Mouse (Mus musculus) G1E (cell line): ENCODE data around the gene En2. TPM values are rescaled to one million over a fixed set of nuclear protein-coding genes. Genes with fewer than 3 reads are reported as not detected.

Experiments used
- ATAC-seq: 2 replicates; pipeline ENCODE4 v1.8.0; 2016; ENCODE audit warnings: mild to moderate bottlenecking; ENCODE audit not compliant: insufficient number of reproducible peaks, poor library complexity, low FRiP score, severe bottlenecking; ENCODE audit errors: extremely low read depth
- DNase-seq: peaks from one replicate; pipeline ENCODE4 v3.0.0; 2012; ENCODE audit warnings: low spot score
- H3K27me3 ChIP-seq: 2 replicates; pipeline ENCODE4 v1.6.1; 2012; ENCODE audit warnings: mild to moderate bottlenecking, low read length, inconsistent platforms; ENCODE audit not compliant: insufficient read depth
- H3K36me3 ChIP-seq: replicated peaks from 2 replicates; pipeline ENCODE3; 2012; ENCODE audit warnings: mild to moderate bottlenecking, inconsistent platforms
- H3K4me1 ChIP-seq: 2 replicates; pipeline ENCODE4 v1.6.1; 2012; ENCODE audit warnings: low read depth, low read length, inconsistent platforms, mixed read lengths; ENCODE audit not compliant: insufficient read depth
- H3K4me3 ChIP-seq: 2 replicates; pipeline ENCODE4 v1.5.1; 2012; ENCODE audit warnings: low read depth, mild to moderate bottlenecking, inconsistent platforms, low read length, moderate library complexity, mixed read lengths
- H3K9me3 ChIP-seq: replicated peaks from 2 replicates; pipeline ENCODE4 v1.6.1; 2012; ENCODE audit warnings: inconsistent platforms
- CTCF ChIP-seq: IDR thresholded peaks from 2 replicates; pipeline ENCODE4 v1.5.1; 2012; ENCODE audit warnings: low read depth, low read length, inconsistent platforms, mixed read lengths
- GATA1 ChIP-seq: IDR thresholded peaks from 2 replicates; pipeline ENCODE4 v1.6.1; 2012; ENCODE audit warnings: borderline replicate concordance, low read length, inconsistent platforms, mixed read lengths
- GATA2 ChIP-seq: IDR thresholded peaks from 2 replicates; pipeline ENCODE4 v1.6.1; 2012; ENCODE audit warnings: low read depth, low read length, inconsistent platforms, borderline replicate concordance
- POLR2AphosphoS5 ChIP-seq: IDR thresholded peaks from 2 replicates; pipeline ENCODE4 v1.6.1; 2012; ENCODE audit warnings: low read depth, low read length, inconsistent platforms; ENCODE audit not compliant: insufficient replicate concordance
- TAL1 ChIP-seq: conservative IDR thresholded peaks from 2 replicates; pipeline ENCODE4 v1.6.1; 2012; ENCODE audit warnings: low read depth, low read length, inconsistent platforms, mixed read lengths
- polyA plus RNA-seq: library from polyadenylated mRNA; stranded (reverse); fragments of >175 nt; gene quantifications from 2 replicates; pipeline ENCODE4 v1.2.3, GENCODE M21; 2012
- total RNA-seq, 2 experiments: library from RNA; stranded (forward) in 1 of 2; stranded (reverse) in 1 of 2; fragments of 200-1000 nt in 1 of 2; fragments of >200 nt in 1 of 2; fragmentation: Nextera tagmentation in 1 of 2; gene quantifications; 2 replicates each; pipeline ENCODE4 v1.2.3; 2014 to 2017

The En2 gene
- total and polyA plus RNA-seq, 3 experiments: not detected

- Histone ChIP-seq H3K9me3 (no peaks in the 10 kb centered on the region), H3K4me3 (no peak overlapping the region), H3K27me3 (peaks cover 22% of the 10 kb centered on the region), H3K36me3 (no peaks in the 10 kb centered on the region), H3K4me1 (no peaks in the 10 kb centered on the region)
- ATAC-seq: no peak
- TF ChIP-seq POLR2AphosphoS5 (no peak), GATA2 (no peak), GATA1 (no peak), TAL1 (no peak), CTCF (no peak)
- no peak for DNase-seq
These were observed 47.9 kb downstream of the En2 start for GRCm38 (mm10) chr5:28213441-28213840.

- Histone ChIP-seq H3K4me3 (no peak overlapping the region), H3K27me3 (peaks cover 5% of the 10 kb centered on the region; the same call in 1 of the 2 replicates), H3K4me1 (no peaks in the 10 kb centered on the region), H3K9me3 (no peaks in the 10 kb centered on the region), H3K36me3 (no peaks in the 10 kb centered on the region)
- TF ChIP-seq GATA1 (no peak), GATA2 (no peak), TAL1 (no peak), CTCF (no peak), POLR2AphosphoS5 (no peak)
- DNase-seq (no peak), ATAC-seq (no peak)
These were observed 54.1 kb downstream of the En2 start for GRCm38 (mm10) chr5:28219596-28219995.

Other genes starting within 250 kb of the En2 start
- gene Insig1, start 94.3 kb upstream of the En2 start, total RNA-seq (2014; fragmentation: Nextera tagmentation): not detected in 2 replicates
- 2.1 and 2.4 TPM in 2 replicates for gene Insig1, start 94.3 kb upstream of the En2 start, total RNA-seq (2017)
- gene Insig1, start 94.3 kb upstream of the En2 start, polyA plus RNA-seq: 1.4 and 1.9 TPM in 2 replicates
- not detected in 2 replicates for gene Cnpy1, start 80.1 kb downstream of the En2 start, total RNA-seq (2014; fragmentation: Nextera tagmentation)
- gene Cnpy1, start 80.1 kb downstream of the En2 start, total RNA-seq (2017): 0.06 and 0.16 TPM in 2 replicates
- not detected in 2 replicates for gene Cnpy1, start 80.1 kb downstream of the En2 start, polyA plus RNA-seq
- gene Rbm33, start 151.4 kb downstream of the En2 start, total RNA-seq (2014; fragmentation: Nextera tagmentation): 81.0 and 88.0 TPM in 2 replicates
- 27.6 and 32.3 TPM in 2 replicates for gene Rbm33, start 151.4 kb downstream of the En2 start, total RNA-seq (2017)
- 43.1 and 45.8 TPM in 2 replicates for gene Rbm33, start 151.4 kb downstream of the En2 start, polyA plus RNA-seq